Mouse (Mus musculus): ENCODE results near the gene Ccdc28b. TPM values are rescaled to one million over a fixed set of nuclear protein-coding genes. Genes with fewer than 3 reads are reported as not detected.
A peak's percentile ranks its signal among the peaks of the same experiment; 100 is the strongest.

Ccdc28b gene
- polyA plus RNA-seq, 1 experiment from 2014 or later, result 75.4 TPM

- Histone ChIP-seq H3K4me1 (peaks cover 41% of the 10 kb centered on the region), H3K9ac (peak overlapping the region; percentile 84), H3K4me3 (replicated peaks) (peak overlapping the region; percentile 66), H3K36me3 (replicated peaks) (peaks cover 16% of the 10 kb centered on the region), H3K27ac (no peak overlapping the region), H3K27me3 (no peaks in the 10 kb centered on the region), H3K9me3 (no peaks in the 10 kb centered on the region), H3K4me2 (peak overlapping the region; percentile 82)
- ATAC-seq (ENCODE audit: low FRiP score), result no peak
- WGBS, result 81% methylated on average over 11 of the region's 11 CpGs
These were observed 1.5 kb downstream of the Ccdc28b start for GRCm38 (mm10) chr4:129622120-129622802.

- WGBS, result 89% methylated on average over 8 of the region's 8 CpGs
- no peak for ATAC-seq (ENCODE audit: low FRiP score)
These were observed 2.4 kb downstream of the Ccdc28b start for GRCm38 (mm10) chr4:129621283-129621841.

GRCm38 (mm10) chr4:129620419-129621282, 3.1 kb downstream of the Ccdc28b start:
- 92% methylated on average over 11 of the region's 11 CpGs for WGBS
- Histone ChIP-seq H3K4me3 (replicated peaks) (no peak overlapping the region), H3K27me3 (no peaks in the 10 kb centered on the region), H3K4me2 (no peak overlapping the region), H3K36me3 (replicated peaks) (peaks cover 18% of the 10 kb centered on the region), H3K9ac (peak overlapping the region; percentile 2; the same call in 1 of the 2 replicates), H3K27ac (no peak overlapping the region), H3K9me3 (no peaks in the 10 kb centered on the region), H3K4me1 (peaks cover 40% of the 10 kb centered on the region)
- no peak for ATAC-seq (ENCODE audit: low FRiP score)

More at GRCm38 (mm10) chr4:129621283-129621841, 2.4 kb downstream of the Ccdc28b start:
- Histone ChIP-seq H3K9ac (peak overlapping the region; percentile 2), H3K27me3 (no peaks in the 10 kb centered on the region), H3K4me2 (no peak overlapping the region), H3K36me3 (replicated peaks) (peaks cover 16% of the 10 kb centered on the region), H3K4me3 (replicated peaks) (no peak overlapping the region), H3K27ac (no peak overlapping the region), H3K4me1 (peaks cover 41% of the 10 kb centered on the region), H3K9me3 (no peaks in the 10 kb centered on the region)

- Histone ChIP-seq H3K27me3 (no peaks in the 10 kb centered on the region), H3K9ac (peak within 1 kb of the TSS; percentile 77), H3K4me2 (peak within 1 kb of the TSS; percentile 78), H3K4me3 (replicated peaks) (peak within 1 kb of the TSS; percentile 58), H3K9me3 (no peaks in the 10 kb centered on the region), H3K27ac (peak within 1 kb of the TSS; percentile 81), H3K36me3 (replicated peaks) (peaks cover 18% of the 10 kb centered on the region), H3K4me1 (peaks cover 24% of the 10 kb centered on the region)
- 5% methylated on average over 44 of the region's 44 CpGs for WGBS
- peak; percentile 91 for ATAC-seq (ENCODE audit: low FRiP score)
These were observed 4.7 kb downstream of the Ccdc28b start, which contains the start of gene Iqcc for GRCm38 (mm10) chr4:129618786-129619691. Gene Iqcc (minus strand): TSS chr4:129619099.

DNA sequence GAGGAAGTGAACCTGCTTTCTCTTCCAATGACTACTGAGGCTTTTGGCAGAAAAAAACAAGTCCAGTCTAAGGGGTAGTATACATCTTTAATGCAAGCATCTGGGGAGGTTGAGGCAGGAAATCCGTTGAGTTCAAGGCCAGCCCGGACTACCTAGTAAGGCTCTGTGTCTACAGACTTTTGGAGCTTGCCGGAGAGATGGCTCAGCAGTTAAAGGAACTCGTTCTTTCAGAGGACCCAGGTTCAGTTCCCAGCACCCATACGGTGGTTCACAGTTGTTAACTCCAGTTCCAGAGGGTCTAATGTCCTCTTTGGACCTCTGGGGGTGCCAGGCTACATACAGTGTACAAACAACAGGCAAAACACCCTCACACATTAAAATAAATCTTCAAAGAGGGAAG, 5.7 kb downstream of the Ccdc28b start:
- 96% methylated on average over 5 of the region's 5 CpGs for WGBS
- ATAC-seq (ENCODE audit: low FRiP score), result no peak
- H3K27ac ChIP-seq, result no peak overlapping the region

GRCm38 (mm10) chr4:129617121-129617641, 6.6 kb downstream of the Ccdc28b start:
- no peak for ATAC-seq (ENCODE audit: low FRiP score)
- Histone ChIP-seq H3K4me3 (replicated peaks) (no peak overlapping the region), H3K9ac (no peak overlapping the region), H3K9me3 (no peaks in the 10 kb centered on the region), H3K27me3 (no peaks in the 10 kb centered on the region), H3K4me1 (peaks cover 13% of the 10 kb centered on the region), H3K27ac (no peak overlapping the region), H3K36me3 (replicated peaks) (peaks cover 18% of the 10 kb centered on the region), H3K4me2 (no peak overlapping the region)
- WGBS, result 93% methylated on average over 7 of the region's 7 CpGs

More for the DNA sequence above, 5.7 kb downstream of the Ccdc28b start:
- Histone ChIP-seq H3K4me3 (replicated peaks) (peak overlapping the region; percentile 58), H3K4me2 (peak overlapping the region; percentile 78), H3K4me1 (peaks cover 21% of the 10 kb centered on the region), H3K9me3 (no peaks in the 10 kb centered on the region), H3K36me3 (replicated peaks) (peaks cover 18% of the 10 kb centered on the region), H3K9ac (peak overlapping the region; percentile 77; the same call in 1 of the 2 replicates), H3K27me3 (no peaks in the 10 kb centered on the region)

- no peak for ATAC-seq (ENCODE audit: low FRiP score)
- H3K27ac ChIP-seq, result no peak overlapping the region
- peaks cover 18% of the 10 kb centered on the region for H3K36me3 ChIP-seq (replicated peaks)
- H3K9ac ChIP-seq, result no peak overlapping the region
- no peak overlapping the region for H3K4me3 ChIP-seq (replicated peaks)
- no peaks in the 10 kb centered on the region for H3K9me3 ChIP-seq
- peaks cover 9% of the 10 kb centered on the region for H3K4me1 ChIP-seq
- 95% methylated on average over 3 of the region's 3 CpGs for WGBS
- H3K4me2 ChIP-seq, result no peak overlapping the region
- no peaks in the 10 kb centered on the region for H3K27me3 ChIP-seq
These were observed 7.1 kb downstream of the Ccdc28b start for GRCm38 (mm10) chr4:129616631-129617030.

GRCm38 (mm10) chr4:129615801-129616290, 7.9 kb downstream of the Ccdc28b start:
- WGBS, result 88% methylated on average over 9 of the region's 9 CpGs
- ATAC-seq (ENCODE audit: low FRiP score), result no peak
- Histone ChIP-seq H3K36me3 (replicated peaks) (peaks cover 18% of the 10 kb centered on the region), H3K4me3 (replicated peaks) (no peak overlapping the region), H3K9ac (no peak overlapping the region), H3K9me3 (no peaks in the 10 kb centered on the region), H3K4me2 (no peak overlapping the region), H3K27me3 (no peaks in the 10 kb centered on the region), H3K27ac (no peak overlapping the region), H3K4me1 (peaks cover 9% of the 10 kb centered on the region)

GRCm38 (mm10) chr4:129614093-129614492, 9.7 kb downstream of the Ccdc28b start, which contains the start of gene Dcdc2b:
Gene Dcdc2b (minus strand): TSS chr4:129614257.
- ATAC-seq (ENCODE audit: low FRiP score), result no peak
- Histone ChIP-seq H3K4me1 (peaks cover 9% of the 10 kb centered on the region), H3K9me3 (no peaks in the 10 kb centered on the region), H3K36me3 (replicated peaks) (peaks cover 31% of the 10 kb centered on the region), H3K4me2 (no peak within 1 kb of the TSS), H3K27ac (no peak within 1 kb of the TSS), H3K4me3 (replicated peaks) (no peak within 1 kb of the TSS), H3K9ac (no peak within 1 kb of the TSS), H3K27me3 (no peaks in the 10 kb centered on the region)
- WGBS, result 85% methylated on average over 6 of the region's 6 CpGs

- no peak overlapping the region for H3K27ac ChIP-seq
- no peaks in the 10 kb centered on the region for H3K9me3 ChIP-seq
- H3K27me3 ChIP-seq, result no peaks in the 10 kb centered on the region
- no peak for ATAC-seq (ENCODE audit: low FRiP score)
- peaks cover 42% of the 10 kb centered on the region for H3K36me3 ChIP-seq (replicated peaks)
- H3K4me3 ChIP-seq (replicated peaks), result no peak overlapping the region
- H3K4me1 ChIP-seq, result peaks cover 6% of the 10 kb centered on the region
- H3K4me2 ChIP-seq, result no peak overlapping the region
- 79% methylated on average over 4 of the region's 4 CpGs for WGBS
- no peak overlapping the region for H3K9ac ChIP-seq
These were observed 13.3 kb downstream of the Ccdc28b start for GRCm38 (mm10) chr4:129610472-129610871.

DNA sequence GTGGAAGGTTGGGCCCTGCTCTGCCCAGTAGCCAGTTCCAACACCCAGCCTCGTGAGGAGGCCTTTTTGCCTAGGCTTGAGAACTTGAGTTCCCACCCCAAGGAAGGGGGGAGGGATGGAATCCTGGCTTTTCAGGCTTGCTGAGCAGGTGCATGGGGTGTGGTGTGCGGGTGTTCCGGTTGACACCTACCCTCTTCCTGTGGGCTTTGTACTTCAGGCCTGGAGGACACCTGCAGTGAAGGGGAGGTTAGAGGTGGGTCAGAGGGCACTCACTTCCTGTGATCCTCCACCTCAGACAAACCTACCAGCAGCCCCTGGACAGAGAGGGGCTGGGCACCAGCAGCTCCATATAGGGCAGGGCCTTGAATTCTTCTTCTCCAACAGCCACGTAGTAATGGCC, 13.7 kb downstream of the Ccdc28b start:
- Histone ChIP-seq H3K9ac (no peak overlapping the region), H3K4me3 (replicated peaks) (no peak overlapping the region), H3K27me3 (no peaks in the 10 kb centered on the region), H3K9me3 (no peaks in the 10 kb centered on the region), H3K27ac (no peak overlapping the region), H3K36me3 (replicated peaks) (peaks cover 44% of the 10 kb centered on the region), H3K4me2 (no peak overlapping the region), H3K4me1 (peaks cover 6% of the 10 kb centered on the region)
- ATAC-seq (ENCODE audit: low FRiP score), result no peak
- WGBS, result 81% methylated on average over 4 of the region's 4 CpGs

All from forebrain, embryonic 12.5 days (tissue).